Mouse (Mus musculus) MEL (cell line): Measurements from ENCODE around the gene Ola1. TPM values are rescaled to one million over a fixed set of nuclear protein-coding genes. Genes with fewer than 3 reads are reported as not detected.

Experiments
- DNase-seq: peaks from one replicate; pipeline ENCODE4 v3.0.0; 2011; ENCODE audit warnings: low read depth, low spot score
- H3K27ac ChIP-seq: 2 replicates; pipeline ENCODE4 v1.5.1; 2012; ENCODE audit warnings: low read depth, mild to moderate bottlenecking, control low read depth, low read length, moderate library complexity; ENCODE audit not compliant: control insufficient read depth
- H3K27me3 ChIP-seq, 2 experiments: fragments of 150-350 bp in 1 of 2; sonication (generic) in 1 of 2; 2 replicates each; pipeline ENCODE4 v1.6.1; 2012; ENCODE audit warnings: low read length in 2 of 2, mild to moderate bottlenecking in 2 of 2, improper control_type of control experiment in 1 of 2, moderate library complexity in 1 of 2; ENCODE audit not compliant: insufficient read depth in 2 of 2, control insufficient read depth in 1 of 2
- H3K36me3 ChIP-seq, 2 experiments: 2 replicates each; pipeline ENCODE4 v1.6.1; 2012 to 2014; ENCODE audit warnings: low read length in 2 of 2, improper control_type of control experiment in 1 of 2, inconsistent platforms in 1 of 2, mild to moderate bottlenecking in 1 of 2; ENCODE audit not compliant: insufficient read depth in 2 of 2, control insufficient read depth in 1 of 2
- H3K4me1 ChIP-seq, 2 experiments: fragments of 150-350 bp in 1 of 2; sonication (generic) in 1 of 2; 2 replicates each; pipeline ENCODE4 v1.6.1; 2012; ENCODE audit warnings: low read length in 2 of 2, improper control_type of control experiment in 1 of 2, mild to moderate bottlenecking in 1 of 2; ENCODE audit not compliant: insufficient read depth in 2 of 2, control insufficient read depth in 1 of 2
- H3K4me3 ChIP-seq, 2 experiments: fragments of 150-350 bp in 1 of 2; sonication (generic) in 1 of 2; 2 replicates each; pipeline ENCODE4 v1.5.1; 2012; ENCODE audit warnings: low read depth in 2 of 2, low read length in 2 of 2, mild to moderate bottlenecking in 2 of 2, moderate library complexity in 2 of 2, control low read depth in 1 of 2, improper control_type of control experiment in 1 of 2; ENCODE audit not compliant: control insufficient read depth in 1 of 2, insufficient read depth in 1 of 2
- H3K79me2 ChIP-seq: 2 replicates; pipeline ENCODE4 v1.6.1; 2012; ENCODE audit warnings: mild to moderate bottlenecking, low read length, moderate library complexity; ENCODE audit not compliant: control insufficient read depth, poor library complexity, insufficient read depth
- H3K9ac ChIP-seq: 2 replicates; pipeline ENCODE4 v1.6.1; 2012; ENCODE audit warnings: low read depth, mild to moderate bottlenecking, control low read depth, low read length, moderate library complexity; ENCODE audit not compliant: control insufficient read depth, poor library complexity, severe bottlenecking
- H3K9me3 ChIP-seq: fragments of 150-350 bp; sonication (generic); replicated peaks from 2 replicates; pipeline ENCODE4 v1.6.1; 2012; ENCODE audit warnings: mild to moderate bottlenecking, low read length, improper control_type of control experiment, moderate library complexity; ENCODE audit not compliant: insufficient read depth
- BHLHE40 ChIP-seq: IDR thresholded peaks from 2 replicates; pipeline ENCODE4 v1.6.1; 2012; ENCODE audit warnings: low read depth, mild to moderate bottlenecking, inconsistent platforms, low read length, improper control_type of control experiment, borderline replicate concordance
- CHD2 ChIP-seq: IDR thresholded peaks from 2 replicates; pipeline ENCODE4 v1.6.1; 2011; ENCODE audit warnings: low read length, improper control_type of control experiment
- CTCF ChIP-seq, 3 experiments: IDR thresholded peaks in 2 of 3; conservative IDR thresholded peaks in 1 of 3; 2 replicates each; pipeline ENCODE4 v1.5.1; 2011 to 2012; ENCODE audit warnings: low read length in 3 of 3, low read depth in 2 of 3, mild to moderate bottlenecking in 2 of 3, improper control_type of control experiment in 1 of 3, inconsistent platforms in 1 of 3, mixed read lengths in 1 of 3, moderate library complexity in 1 of 3; ENCODE audit not compliant: control insufficient read depth in 1 of 3, insufficient read depth in 1 of 3, poor library complexity in 1 of 3, severe bottlenecking in 1 of 3
- E2F4 ChIP-seq: IDR thresholded peaks from 2 replicates; pipeline ENCODE4 v1.6.1; 2011; ENCODE audit warnings: low read depth, low read length, improper control_type of control experiment, borderline replicate concordance
- EP300 ChIP-seq, 2 experiments: IDR thresholded peaks; 2 replicates each; pipeline ENCODE4 v1.6.1; 2011; ENCODE audit warnings: improper control_type of control experiment in 2 of 2, low read length in 2 of 2, low read depth in 1 of 2, mild to moderate bottlenecking in 1 of 2
- ETS1 ChIP-seq: IDR thresholded peaks from 2 replicates; pipeline ENCODE4 v1.6.1; 2012; ENCODE audit warnings: low read depth, mild to moderate bottlenecking, inconsistent platforms, low read length, improper control_type of control experiment, moderate library complexity
- GABPA ChIP-seq: IDR thresholded peaks from 2 replicates; pipeline ENCODE4 v1.6.1; 2012; ENCODE audit warnings: low read depth, mild to moderate bottlenecking, inconsistent platforms, low read length, improper control_type of control experiment, moderate library complexity
- GATA1 ChIP-seq: IDR thresholded peaks from 2 replicates; pipeline ENCODE4 v1.6.1; 2011; ENCODE audit warnings: low read depth, low read length, improper control_type of control experiment
- KAT2A ChIP-seq: conservative IDR thresholded peaks from 2 replicates; pipeline ENCODE4 v1.6.1; 2012; ENCODE audit warnings: low read depth, low read length, improper control_type of control experiment, inconsistent platforms
- MXI1 ChIP-seq: IDR thresholded peaks from 2 replicates; pipeline ENCODE4 v1.6.1; 2011; ENCODE audit warnings: mild to moderate bottlenecking, low read depth, low read length, improper control_type of control experiment
- RCOR1 ChIP-seq: IDR thresholded peaks from 2 replicates; pipeline ENCODE4 v1.6.1; 2012; ENCODE audit warnings: low read depth, mild to moderate bottlenecking, inconsistent platforms, low read length, improper control_type of control experiment
- SMC3 ChIP-seq: IDR thresholded peaks from 2 replicates; pipeline ENCODE4 v1.6.1; 2011; ENCODE audit warnings: low read depth, low read length, improper control_type of control experiment
- TAL1 ChIP-seq: IDR thresholded peaks from 2 replicates; pipeline ENCODE4 v1.6.1; 2012; ENCODE audit warnings: mild to moderate bottlenecking, inconsistent platforms, low read length, moderate library complexity, mixed read lengths
- UBTF ChIP-seq: IDR thresholded peaks from 2 replicates; pipeline ENCODE4 v1.6.1; 2012; ENCODE audit warnings: low read depth, mild to moderate bottlenecking, inconsistent platforms, low read length, improper control_type of control experiment, moderate library complexity, borderline replicate concordance; ENCODE audit not compliant: insufficient read depth
- USF1 ChIP-seq: IDR thresholded peaks from 2 replicates; pipeline ENCODE4 v1.6.1; 2014; ENCODE audit warnings: low read depth, mild to moderate bottlenecking, inconsistent platforms, low read length, improper control_type of control experiment, moderate library complexity
- USF2 ChIP-seq, 2 experiments: IDR thresholded peaks; 2 replicates each; pipeline ENCODE4 v1.6.1; 2011 to 2012; ENCODE audit warnings: improper control_type of control experiment in 2 of 2, low read length in 2 of 2, borderline replicate concordance in 1 of 2, inconsistent platforms in 1 of 2, low read depth in 1 of 2, mild to moderate bottlenecking in 1 of 2; ENCODE audit not compliant: insufficient read depth in 1 of 2
- polyA plus RNA-seq, 2 experiments: library from polyadenylated mRNA; stranded (reverse) in 1 of 2; unstranded in 1 of 2; fragments of >175 nt in 1 of 2; fragments of >200 nt in 1 of 2; gene quantifications; 2 replicates each; pipeline versions ENCODE4 v1.2.1 to v1.2.4; 2012; ENCODE audit warnings: low replicate concordance in 2 of 2, low read depth in 1 of 2; ENCODE audit not compliant: insufficient read length in 2 of 2, insufficient read depth in 1 of 2, missing spikeins in 1 of 2
- total RNA-seq: library from RNA; depleted of rRNA; stranded (reverse); fragments of 300-350 nt; gene quantifications from 2 replicates; pipeline ENCODE4 v1.2.3, GENCODE M21; 2012

Ola1 gene
- total and polyA plus RNA-seq, 3 experiments = 69.7 to 86.0 TPM; not detected in 1

- DNase-seq = no peak
- Histone ChIP-seq H3K79me2 (no peaks in the 10 kb centered on the region), H3K4me3 (no peak overlapping the region), H3K27ac (no peak overlapping the region), H3K27me3 (peaks cover 0 to 2% of the 10 kb centered on the region in 2 experiments; a peak in 1 of 4 replicates), H3K9ac (no peak overlapping the region), H3K36me3 (no peaks in the 10 kb centered on the region), H3K9me3 (no peaks in the 10 kb centered on the region), H3K4me1 (no peaks in the 10 kb centered on the region)
- no peak for TF ChIP-seq GABPA
- TF ChIP-seq GATA1 = no peak
- no peak for TF ChIP-seq EP300 (IDR thresholded peaks at IDR 0.05; ENCODE audit: low read depth in 1 of 2, low read length in 2 of 2)
- no peak for TF ChIP-seq BHLHE40
- no peak for TF ChIP-seq ETS1
- no peak for TF ChIP-seq MXI1
- TF ChIP-seq USF2 (IDR thresholded peaks at IDR 0.05; ENCODE audit: borderline replicate concordance in 1 of 2, insufficient read depth in 1 of 2, low read depth in 1 of 2, low read length in 2 of 2) = no peak
- no peak for TF ChIP-seq USF1
- no peak for TF ChIP-seq UBTF
- no peak for TF ChIP-seq CTCF (IDR thresholded peaks at IDR 0.05 in 2 of 3, conservative IDR thresholded peaks at IDR 0.05 in 1 of 3; ENCODE audit: control insufficient read depth in 1 of 3, insufficient read depth in 1 of 3, low read depth in 2 of 3, low read length in 3 of 3, poor library complexity in 1 of 3, severe bottlenecking in 1 of 3)
- TF ChIP-seq KAT2A = no peak
These were observed 136.2 kb downstream of the Ola1 start for GRCm38 (mm10) chr2:73082476-73082875.

GRCm38 (mm10) chr2:73081861-73082260 is 136.9 kb downstream of the Ola1 start:
- Histone ChIP-seq H3K4me1 (no peaks in the 10 kb centered on the region), H3K27ac (no peak overlapping the region), H3K79me2 (no peaks in the 10 kb centered on the region), H3K9me3 (no peaks in the 10 kb centered on the region), H3K4me3 (no peak overlapping the region), H3K9ac (no peak overlapping the region), H3K36me3 (no peaks in the 10 kb centered on the region), H3K27me3 (peaks cover 0 to 2% of the 10 kb centered on the region in 2 experiments; a peak in 1 of 4 replicates)
- TF ChIP-seq CHD2 = no peak
- TF ChIP-seq TAL1 = no peak
- no peak for TF ChIP-seq ETS1
- peak; percentile 32 for DNase-seq

GRCm38 (mm10) chr2:73080084-73080483 is 138.6 kb downstream of the Ola1 start:
- peak; percentile 59 for DNase-seq

More at GRCm38 (mm10) chr2:73080084-73080483, 138.6 kb downstream of the Ola1 start:
- no peaks in the 10 kb centered on the region for H3K79me2 ChIP-seq
- TF ChIP-seq SMC3 (peak; percentile 26), GATA1 (no peak), USF2 (IDR thresholded peaks at IDR 0.05; ENCODE audit: borderline replicate concordance in 1 of 2, insufficient read depth in 1 of 2, low read depth in 1 of 2, low read length in 2 of 2) (no peak), E2F4 (no peak), RCOR1 (no peak)
- H3K27me3 ChIP-seq = no peaks in the 10 kb centered on the region
- H3K4me1 ChIP-seq = no peaks in the 10 kb centered on the region
- no peak overlapping the region for H3K27ac ChIP-seq
- no peaks in the 10 kb centered on the region for H3K9me3 ChIP-seq
- H3K36me3 ChIP-seq = no peaks in the 10 kb centered on the region
- no peak overlapping the region for H3K9ac ChIP-seq
- no peak overlapping the region for H3K4me3 ChIP-seq
